Mouse (Mus musculus) adrenal gland, postnatal 4 days (tissue): ENCODE measurements around the gene Apoc1. TPM values are rescaled to one million over a fixed set of nuclear protein-coding genes. Genes with fewer than 3 reads are reported as not detected.
"Not testable (repeated sequence)": the region's sequence is repeated elsewhere in the genome, so short reads cannot be mapped to it uniquely, and the experiment has no call there.

Experiments used
- DNase-seq, 2 experiments: peaks; one replicate each; pipeline ENCODE4 v3.0.0; 2021 to 2022; ENCODE audit warnings: low spot score in 2 of 2, mixed read lengths in 2 of 2
- total RNA-seq, 2 experiments: library from RNA; stranded (reverse); gene quantifications; 2 replicates each; pipeline ENCODE4 v1.2.3; 2021

Apoc1 gene
- total RNA-seq, 2 experiments from 2014 or later, result 390 to 714 TPM

GRCm38 (mm10) chr7:19686927-19687583 lies 5.4 kb downstream of the Apoc1 start:
- not testable (repeated sequence) for DNase-seq

GRCm38 (mm10) chr7:19686521-19686920 lies 5.9 kb downstream of the Apoc1 start:
- no peak for DNase-seq

GRCm38 (mm10) chr7:19685374-19685773 lies 7.1 kb downstream of the Apoc1 start:
- DNase-seq, result no peak

- DNase-seq, result no peak
These were observed 8.7 kb downstream of the Apoc1 start for GRCm38 (mm10) chr7:19683771-19684201.

- DNase-seq, result no peak
These were observed 9.5 kb downstream of the Apoc1 start for GRCm38 (mm10) chr7:19682979-19683378.

GRCm38 (mm10) chr7:19681202-19681694 lies 11.2 kb downstream of the Apoc1 start, which contains the start of the genes Gm44805 and Apoc4:
TSS of gene Gm44805 (minus strand) at chr7:19681423.
TSS of gene Apoc4 (minus strand) at chr7:19681479.
- peak in 1 of 2 experiments; percentile 74 for DNase-seq

- DNase-seq, result no peak
These were observed 11.8 kb downstream of the Apoc1 start for GRCm38 (mm10) chr7:19680702-19681101.

- DNase-seq, result no peak
These were observed 13.6 kb downstream of the Apoc1 start for GRCm38 (mm10) chr7:19678901-19679300.

GRCm38 (mm10) chr7:19677872-19678271 lies 14.6 kb downstream of the Apoc1 start, which contains the start of gene Apoc2:
TSS of gene Apoc2 (minus strand) at chr7:19677941.
- no peak for DNase-seq

GRCm38 (mm10) chr7:19676662-19677061 lies 15.8 kb downstream of the Apoc1 start:
- DNase-seq, result no peak

GRCm38 (mm10) chr7:19675824-19676223 lies 16.6 kb downstream of the Apoc1 start:
- DNase-seq, result no peak

- no peak for DNase-seq
These were observed 19.3 kb downstream of the Apoc1 start for GRCm38 (mm10) chr7:19673083-19673699.

GRCm38 (mm10) chr7:19671511-19671910 lies 20.9 kb downstream of the Apoc1 start:
- no peak for DNase-seq

GRCm38 (mm10) chr7:19668947-19669721 lies 23.3 kb downstream of the Apoc1 start:
- DNase-seq, result peak; percentile 59 to 90

- no peak for DNase-seq
These were observed 25.0 kb downstream of the Apoc1 start for GRCm38 (mm10) chr7:19667434-19667833.

GRCm38 (mm10) chr7:19666750-19667149 lies 25.7 kb downstream of the Apoc1 start:
- DNase-seq, result no peak

GRCm38 (mm10) chr7:19664955-19665841 lies 27.3 kb downstream of the Apoc1 start, which contains the start of gene Clptm1:
TSS of gene Clptm1 (minus strand) at chr7:19665033.
- peak; percentile 94 to 96 for DNase-seq

- DNase-seq, result no peak
These were observed 28.0 kb downstream of the Apoc1 start for GRCm38 (mm10) chr7:19664455-19664954.

GRCm38 (mm10) chr7:19663940-19664339 lies 28.5 kb downstream of the Apoc1 start:
- no peak for DNase-seq

GRCm38 (mm10) chr7:19652614-19653013 lies 39.8 kb downstream of the Apoc1 start:
- DNase-seq, result no peak
